Mouse (Mus musculus) limb, embryonic 14.5 days (tissue): Measurements from ENCODE around the gene Ctbp1. TPM values are rescaled to one million over a fixed set of nuclear protein-coding genes. Genes with fewer than 3 reads are reported as not detected.

ENCODE experiments used
- ATAC-seq: fragments of 200-750 bp; cut with Nextera tagmentation; 2 replicates; pipeline ENCODE4 v1.8.0; 2017; ENCODE audit warnings: low read depth, moderate number of reproducible peaks, moderate TSS enrichment; ENCODE audit not compliant: low FRiP score
- DNase-seq: peaks from one replicate; pipeline ENCODE4 v3.0.0-alpha.2; 2015; ENCODE audit warnings: low spot score
- H3K27ac ChIP-seq: fragments of 300-500 bp; sonication (generic); replicated peaks from 2 replicates; pipeline ENCODE4 v1.5.1; 2014; ENCODE audit warnings: low read depth, mild to moderate bottlenecking, low read length, moderate library complexity, mixed read lengths
- H3K27me3 ChIP-seq: fragments of 300-500 bp; sonication (generic); 2 replicates; pipeline ENCODE4 v1.6.1; 2014; ENCODE audit warnings: low read length, mixed read lengths; ENCODE audit not compliant: control insufficient read depth, insufficient read depth
- H3K36me3 ChIP-seq: fragments of 300-500 bp; sonication (generic); 2 replicates; pipeline ENCODE4 v1.6.1; 2014; ENCODE audit warnings: mild to moderate bottlenecking, low read length, moderate library complexity, mixed read lengths; ENCODE audit not compliant: control insufficient read depth, insufficient read depth
- H3K4me1 ChIP-seq: fragments of 300-500 bp; sonication (generic); 2 replicates; pipeline ENCODE4 v1.6.1; 2014; ENCODE audit warnings: antibody characterized with exemption, low read length, mixed read lengths; ENCODE audit not compliant: control insufficient read depth, insufficient read depth
- H3K4me2 ChIP-seq: fragments of 300-500 bp; sonication (generic); replicated peaks from 2 replicates; pipeline ENCODE4 v1.6.1; 2014; ENCODE audit warnings: low read depth, mild to moderate bottlenecking, low read length, moderate library complexity; ENCODE audit not compliant: severe bottlenecking
- H3K4me3 ChIP-seq: fragments of 300-500 bp; sonication (generic); replicated peaks from 2 replicates; pipeline ENCODE4 v1.5.1; 2014; ENCODE audit warnings: low read length
- H3K9ac ChIP-seq: fragments of 300-500 bp; sonication (generic); 2 replicates; pipeline ENCODE4 v1.6.1; 2014; ENCODE audit warnings: mild to moderate bottlenecking, low read depth, low read length, moderate library complexity; ENCODE audit not compliant: severe bottlenecking
- H3K9me3 ChIP-seq: fragments of 300-500 bp; sonication (generic); 2 replicates; pipeline ENCODE4 v1.6.1; 2016; ENCODE audit warnings: low read length; ENCODE audit not compliant: control insufficient read depth
- POLR2A ChIP-seq: fragments of 200-500 bp; IDR thresholded peaks from 2 replicates; pipeline ENCODE4 v1.8.0; 2012; ENCODE audit warnings: inconsistent platforms, mild to moderate bottlenecking, moderate library complexity, borderline replicate concordance; ENCODE audit not compliant: insufficient read depth, insufficient read length; ENCODE audit errors: extremely low read depth
- WGBS: fragments of 180-500 bp; shearing (Covaris S2); extraction: QIAGEN DNeasy Blood & Tissue Kit; methylation state at CpG from one replicate; pipeline ENCODE4 v1.1.7; 2014; 5-methylcytosine and 5-hydroxymethylcytosine counted together
- polyA plus RNA-seq, 2 experiments: library from polyadenylated mRNA; depleted of rRNA in 1 of 2; stranded (reverse) in 1 of 2; unstranded in 1 of 2; fragments of >200 nt; fragmentation: Nextera tagmentation in 1 of 2; extraction: Ambion mirVana in 1 of 2; gene quantifications; 2 replicates each; pipeline versions ENCODE4 v1.2.1 to v1.2.3; 2012 to 2014

Gene Ctbp1
- polyA plus RNA-seq, 2 experiments = 270 to 341 TPM

GRCm38 (mm10) chr5:33270568-33270967 is 4.2 kb downstream of the Ctbp1 start:
- WGBS = 20% methylated on average over 5 of the region's 5 CpGs
- TF ChIP-seq POLR2A = no peak
- ATAC-seq (no peak), DNase-seq (peak; percentile 68)
- Histone ChIP-seq H3K9me3 (no peaks in the 10 kb centered on the region), H3K9ac (no peak overlapping the region), H3K27me3 (no peaks in the 10 kb centered on the region), H3K4me1 (peaks cover 7% of the 10 kb centered on the region), H3K4me3 (no peak overlapping the region), H3K27ac (no peak overlapping the region), H3K4me2 (no peak overlapping the region), H3K36me3 (peaks cover 44% of the 10 kb centered on the region)

GRCm38 (mm10) chr5:33254416-33254815 is 20.4 kb downstream of the Ctbp1 start:
- ATAC-seq = no peak
- Histone ChIP-seq H3K27me3 (no peaks in the 10 kb centered on the region), H3K27ac (no peak overlapping the region), H3K4me2 (no peak overlapping the region), H3K4me3 (no peak overlapping the region), H3K9me3 (no peaks in the 10 kb centered on the region), H3K9ac (no peak overlapping the region), H3K36me3 (peaks cover 100% of the 10 kb centered on the region), H3K4me1 (no peaks in the 10 kb centered on the region)
- no peak for DNase-seq
- no peak for TF ChIP-seq POLR2A
- 93% methylated on average over 5 of the region's 5 CpGs for WGBS

GRCm38 (mm10) chr5:33248186-33248585 is 26.6 kb downstream of the Ctbp1 start:
- H3K4me1 ChIP-seq = 0 out of 2 replicates have a peak, but pooled peaks cover 2% of the 10 kb centered on the region
- 86% methylated on average over 12 of the region's 12 CpGs for WGBS
- no peak overlapping the region for H3K4me3 ChIP-seq
- H3K27ac ChIP-seq = no peak overlapping the region
- no peaks in the 10 kb centered on the region for H3K27me3 ChIP-seq
- ATAC-seq (no peak), DNase-seq (no peak)
- TF ChIP-seq POLR2A = no peak
- no peak overlapping the region for H3K4me2 ChIP-seq
- no peaks in the 10 kb centered on the region for H3K9me3 ChIP-seq
- no peak overlapping the region for H3K9ac ChIP-seq
- peaks cover 75% of the 10 kb centered on the region for H3K36me3 ChIP-seq

- H3K4me3 ChIP-seq = no peak overlapping the region
- no peak overlapping the region for H3K9ac ChIP-seq
- no peak overlapping the region for H3K27ac ChIP-seq
- WGBS = 70% methylated on average over 2 of the region's 2 CpGs
- H3K9me3 ChIP-seq = no peaks in the 10 kb centered on the region
- H3K36me3 ChIP-seq = peaks cover 71% of the 10 kb centered on the region
- ATAC-seq (0 out of 2 replicates have a peak, but pooled peaks have one; percentile 48), DNase-seq (no peak)
- H3K4me2 ChIP-seq = no peak overlapping the region
- TF ChIP-seq POLR2A = no peak
- 0 out of 2 replicates have a peak, but pooled peaks cover 2% of the 10 kb centered on the region for H3K4me1 ChIP-seq
- H3K27me3 ChIP-seq = no peaks in the 10 kb centered on the region
Observed at GRCm38 (mm10) chr5:33247387-33247786, 27.4 kb downstream of the Ctbp1 start.

- no peak for TF ChIP-seq POLR2A
- no peaks in the 10 kb centered on the region for H3K9me3 ChIP-seq
- H3K27ac ChIP-seq = peak overlapping the region; percentile 33; the same call in 1 of the 2 replicates
- ATAC-seq = peak; percentile 44
- peaks cover 55% of the 10 kb centered on the region for H3K36me3 ChIP-seq
- no peak overlapping the region for H3K9ac ChIP-seq
- 66% methylated on average over 3 of the region's 3 CpGs for WGBS
- H3K4me2 ChIP-seq = no peak overlapping the region
- peak; percentile 72 for DNase-seq
- no peaks in the 10 kb centered on the region for H3K27me3 ChIP-seq
- H3K4me3 ChIP-seq = no peak overlapping the region
- H3K4me1 ChIP-seq = 0 out of 2 replicates have a peak, but pooled peaks cover 2% of the 10 kb centered on the region
Observed at GRCm38 (mm10) chr5:33245701-33246100, 29.1 kb downstream of the Ctbp1 start.
